Mouse (Mus musculus): ENCODE measurements around the gene Vash1. TPM values are rescaled to one million over a fixed set of nuclear protein-coding genes. Genes with fewer than 3 reads are reported as not detected.
A peak's percentile ranks its signal among the peaks of the same experiment; 100 is the strongest.

Gene Vash1
- polyA plus RNA-seq, 1 experiment: 15.8 TPM

DNA sequence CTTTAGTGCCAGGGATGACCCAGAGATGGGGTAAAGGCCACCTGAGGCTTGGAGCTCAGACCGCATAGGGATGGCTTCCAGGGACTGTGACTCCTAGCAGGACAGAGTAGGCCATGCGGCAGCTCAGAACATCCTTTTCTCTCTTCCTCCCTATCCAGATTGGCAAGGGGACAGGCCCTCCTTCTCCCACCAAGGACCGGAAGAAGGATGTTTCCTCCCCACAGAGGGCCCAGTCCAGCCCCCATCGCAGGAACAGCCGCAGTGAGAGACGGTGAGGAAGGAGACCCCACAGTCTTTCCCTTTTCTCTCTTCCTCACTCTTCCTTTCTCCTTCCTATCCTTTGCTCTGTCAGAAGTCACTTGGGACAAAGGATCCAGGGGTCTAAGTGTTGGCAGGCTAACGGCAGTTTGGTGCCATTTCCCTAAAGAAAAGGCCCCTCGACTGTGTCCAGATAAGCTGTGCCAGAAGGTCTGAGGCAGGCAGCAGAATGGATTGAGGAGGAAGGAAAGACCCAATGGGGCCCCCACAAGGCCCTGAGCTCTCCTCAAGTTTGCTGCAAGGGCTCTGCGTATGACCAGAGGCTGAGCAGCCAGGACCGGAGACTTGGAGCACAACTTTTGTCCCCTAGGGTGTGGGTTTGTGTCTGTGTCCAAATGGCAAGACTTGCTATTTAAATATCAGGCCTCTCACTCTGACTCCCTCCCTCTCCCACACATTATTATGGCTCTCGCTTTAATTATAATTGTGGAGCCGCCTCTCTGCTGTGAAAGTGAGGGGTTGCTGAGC, 12.4 kb downstream of the Vash1 start:
- TF ChIP-seq POLR2A (IDR thresholded peaks at IDR 0.05; ENCODE audit: extremely low read depth, insufficient read depth, low read length): no peak
- H3K27ac ChIP-seq (ENCODE audit: insufficient read depth, low read length): peak overlapping the region; percentile 40; the same call in 1 of the 2 replicates

DNA sequence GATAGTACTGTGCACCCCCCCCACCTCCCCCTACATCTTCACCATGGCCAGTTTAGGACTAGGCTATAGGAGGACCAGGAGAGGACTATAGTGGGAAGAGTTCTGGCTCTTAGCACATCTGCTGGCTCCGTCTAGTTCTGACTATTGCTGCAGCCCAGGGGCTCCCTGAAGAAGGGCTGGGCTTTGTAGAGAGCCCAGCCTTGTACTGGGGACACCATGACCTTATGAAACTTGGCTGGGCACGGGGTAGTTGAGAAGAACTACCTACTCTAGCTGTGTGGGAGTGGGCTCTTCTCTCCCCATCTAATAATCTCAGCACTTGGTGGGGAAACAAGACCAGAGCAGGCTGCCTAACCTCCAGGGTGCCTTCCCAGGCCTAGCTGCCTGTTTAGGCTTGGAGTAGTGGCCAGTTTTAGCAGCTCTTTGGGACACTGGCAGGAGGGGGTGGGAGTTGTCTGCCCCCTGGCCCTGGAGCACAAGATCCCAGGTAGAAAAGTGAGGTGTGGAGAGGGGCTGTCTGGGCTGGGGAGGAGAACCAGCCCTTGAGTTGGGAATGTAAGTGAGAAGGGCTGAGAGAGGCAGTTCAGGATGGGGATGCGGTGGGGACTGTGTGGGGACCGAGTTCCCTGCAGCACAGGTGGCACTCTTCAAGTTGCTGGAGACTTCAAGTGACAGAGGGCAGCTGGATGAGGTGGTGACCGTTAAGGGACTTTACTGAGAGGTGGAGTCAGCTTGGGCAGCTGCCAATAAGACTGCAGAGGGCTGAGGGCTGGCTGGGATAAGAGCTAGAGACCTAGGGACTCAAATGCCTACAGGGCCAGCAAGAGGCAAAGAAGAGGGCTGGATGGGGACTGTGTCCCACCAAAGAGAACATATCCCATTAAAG, 14.2 kb downstream of the Vash1 start:
- H3K4me1 ChIP-seq (ENCODE audit: control insufficient read depth, insufficient read depth, low read length): peaks cover 8% of the 10 kb centered on the region; the same call in 1 of the 2 replicates
- TF ChIP-seq CTCF (IDR thresholded peaks at IDR 0.05; ENCODE audit: extremely low read depth, insufficient read depth, low read length) (no peak), POLR2A (IDR thresholded peaks at IDR 0.05; ENCODE audit: extremely low read depth, insufficient read depth, low read length) (no peak)
- H3K4me3 ChIP-seq (ENCODE audit: insufficient read depth, low read length): no peak overlapping the region
- no peak overlapping the region for H3K27ac ChIP-seq (ENCODE audit: insufficient read depth, low read length)

More for the DNA sequence above, 12.4 kb downstream of the Vash1 start:
- Histone ChIP-seq H3K4me1 (ENCODE audit: control insufficient read depth, insufficient read depth, low read length) (peaks cover 11% of the 10 kb centered on the region; the same call in 1 of the 2 replicates), H3K4me3 (ENCODE audit: insufficient read depth, low read length) (no peak overlapping the region)

DNA sequence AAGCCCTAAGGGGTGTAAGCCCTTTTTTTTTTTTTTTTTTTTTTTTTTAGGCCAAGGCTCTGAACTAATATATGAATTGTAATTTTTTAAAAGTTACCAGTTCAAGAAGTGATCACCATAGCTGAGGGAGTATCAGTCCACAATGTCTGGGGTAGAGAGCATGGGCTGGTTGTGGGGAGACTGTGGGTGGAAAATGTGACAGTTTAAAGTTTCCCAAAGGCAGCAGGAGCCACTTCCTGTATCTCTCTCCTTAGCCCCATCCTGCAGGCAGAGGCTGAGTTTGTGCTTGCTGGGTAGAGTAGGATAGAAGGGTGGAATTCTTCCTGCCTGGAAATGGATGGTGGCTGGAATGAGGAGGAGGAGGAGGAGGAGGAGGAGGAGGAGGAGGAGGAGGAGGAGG, 14.9 kb downstream of the Vash1 start:
- no peak for TF ChIP-seq CTCF (IDR thresholded peaks at IDR 0.05; ENCODE audit: extremely low read depth, insufficient read depth, low read length)
- no peak for TF ChIP-seq POLR2A (IDR thresholded peaks at IDR 0.05; ENCODE audit: extremely low read depth, insufficient read depth, low read length)
- no peak overlapping the region for H3K27ac ChIP-seq (ENCODE audit: insufficient read depth, low read length)
- H3K4me1 ChIP-seq (ENCODE audit: control insufficient read depth, insufficient read depth, low read length): peaks cover 9% of the 10 kb centered on the region; the same call in 1 of the 2 replicates
- H3K4me3 ChIP-seq (ENCODE audit: insufficient read depth, low read length): no peak overlapping the region

DNA sequence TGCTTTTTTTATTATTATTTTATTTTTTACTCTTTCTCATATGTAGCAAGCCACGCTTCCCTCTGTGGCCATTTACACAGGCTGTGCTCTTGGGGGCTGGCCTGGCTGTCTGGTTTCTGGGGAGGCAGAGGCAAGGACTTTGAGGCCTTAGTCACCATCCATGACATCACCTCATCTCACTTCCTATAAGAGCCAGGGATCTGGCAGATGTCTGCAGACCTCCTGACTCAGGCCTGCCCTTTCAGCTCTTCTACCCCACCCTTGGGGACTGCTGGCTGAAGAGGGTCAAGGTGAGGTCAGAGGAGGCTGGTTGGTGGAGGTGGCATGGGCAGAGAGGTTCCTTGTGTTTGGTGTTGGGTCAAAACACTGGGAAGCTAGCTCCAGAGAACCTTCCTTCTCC, 15.9 kb downstream of the Vash1 start:
- H3K4me3 ChIP-seq (ENCODE audit: insufficient read depth, low read length): no peak overlapping the region
- 0 out of 2 replicates have a peak overlapping the region, but pooled peaks have one; percentile 14 for H3K27ac ChIP-seq (ENCODE audit: insufficient read depth, low read length)
- peaks cover 9% of the 10 kb centered on the region; the same call in 1 of the 2 replicates for H3K4me1 ChIP-seq (ENCODE audit: control insufficient read depth, insufficient read depth, low read length)
- TF ChIP-seq CTCF (IDR thresholded peaks at IDR 0.05; ENCODE audit: extremely low read depth, insufficient read depth, low read length): no peak
- TF ChIP-seq POLR2A (IDR thresholded peaks at IDR 0.05; ENCODE audit: extremely low read depth, insufficient read depth, low read length): no peak

DNA sequence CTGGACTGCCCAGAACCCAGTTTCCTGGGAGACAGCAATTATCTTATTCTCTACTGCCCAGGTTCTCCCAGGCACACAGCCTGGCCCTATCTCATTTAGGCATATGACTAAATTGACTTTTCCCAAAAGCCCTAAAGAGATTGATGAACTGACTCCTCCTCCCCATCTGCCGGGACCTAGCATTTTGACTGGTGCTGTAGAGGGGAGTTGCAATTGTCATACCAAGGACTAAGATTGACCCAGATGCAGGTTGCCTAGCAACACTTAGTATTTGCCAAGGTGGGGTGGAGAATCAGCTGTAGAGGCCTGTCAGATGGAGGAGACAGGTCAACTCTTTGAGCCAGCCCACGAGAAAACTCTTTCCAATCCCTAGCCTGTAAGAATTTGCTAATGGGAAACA, 19.5 kb downstream of the Vash1 start:
- no peak for TF ChIP-seq CTCF (IDR thresholded peaks at IDR 0.05; ENCODE audit: extremely low read depth, insufficient read depth, low read length)
- TF ChIP-seq POLR2A (IDR thresholded peaks at IDR 0.05; ENCODE audit: extremely low read depth, insufficient read depth, low read length): no peak
- Histone ChIP-seq H3K4me1 (ENCODE audit: control insufficient read depth, insufficient read depth, low read length) (peaks cover 8% of the 10 kb centered on the region; the same call in 1 of the 2 replicates), H3K4me3 (ENCODE audit: insufficient read depth, low read length) (no peak overlapping the region), H3K27ac (ENCODE audit: insufficient read depth, low read length) (peak overlapping the region; percentile 31; the same call in 1 of the 2 replicates)

DNA sequence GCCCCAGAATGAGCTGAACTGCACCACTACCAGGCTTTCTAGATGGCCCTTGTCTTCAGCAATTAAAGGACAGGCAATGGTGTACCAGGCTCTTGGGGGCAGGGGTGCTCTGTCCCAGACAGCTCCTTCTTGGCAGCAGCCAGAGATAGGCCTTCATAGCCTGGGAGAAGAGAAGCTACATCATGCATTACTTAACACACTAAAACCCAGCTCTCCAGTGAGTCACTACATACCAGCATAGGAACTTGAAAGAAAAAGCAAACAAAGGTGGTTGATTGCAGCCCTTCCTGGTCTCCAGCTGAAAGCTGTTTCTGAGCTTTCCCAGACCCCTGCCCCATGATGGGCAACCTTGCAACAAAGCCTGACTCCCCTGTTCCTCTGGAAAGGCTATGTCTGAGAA, 20.0 kb downstream of the Vash1 start:
- Histone ChIP-seq H3K27ac (ENCODE audit: insufficient read depth, low read length) (peak overlapping the region; percentile 31), H3K4me1 (ENCODE audit: control insufficient read depth, insufficient read depth, low read length) (peaks cover 8% of the 10 kb centered on the region; the same call in 1 of the 2 replicates), H3K4me3 (ENCODE audit: insufficient read depth, low read length) (no peak overlapping the region)
- TF ChIP-seq POLR2A (IDR thresholded peaks at IDR 0.05; ENCODE audit: extremely low read depth, insufficient read depth, low read length): no peak
- TF ChIP-seq CTCF (IDR thresholded peaks at IDR 0.05; ENCODE audit: extremely low read depth, insufficient read depth, low read length): no peak

DNA sequence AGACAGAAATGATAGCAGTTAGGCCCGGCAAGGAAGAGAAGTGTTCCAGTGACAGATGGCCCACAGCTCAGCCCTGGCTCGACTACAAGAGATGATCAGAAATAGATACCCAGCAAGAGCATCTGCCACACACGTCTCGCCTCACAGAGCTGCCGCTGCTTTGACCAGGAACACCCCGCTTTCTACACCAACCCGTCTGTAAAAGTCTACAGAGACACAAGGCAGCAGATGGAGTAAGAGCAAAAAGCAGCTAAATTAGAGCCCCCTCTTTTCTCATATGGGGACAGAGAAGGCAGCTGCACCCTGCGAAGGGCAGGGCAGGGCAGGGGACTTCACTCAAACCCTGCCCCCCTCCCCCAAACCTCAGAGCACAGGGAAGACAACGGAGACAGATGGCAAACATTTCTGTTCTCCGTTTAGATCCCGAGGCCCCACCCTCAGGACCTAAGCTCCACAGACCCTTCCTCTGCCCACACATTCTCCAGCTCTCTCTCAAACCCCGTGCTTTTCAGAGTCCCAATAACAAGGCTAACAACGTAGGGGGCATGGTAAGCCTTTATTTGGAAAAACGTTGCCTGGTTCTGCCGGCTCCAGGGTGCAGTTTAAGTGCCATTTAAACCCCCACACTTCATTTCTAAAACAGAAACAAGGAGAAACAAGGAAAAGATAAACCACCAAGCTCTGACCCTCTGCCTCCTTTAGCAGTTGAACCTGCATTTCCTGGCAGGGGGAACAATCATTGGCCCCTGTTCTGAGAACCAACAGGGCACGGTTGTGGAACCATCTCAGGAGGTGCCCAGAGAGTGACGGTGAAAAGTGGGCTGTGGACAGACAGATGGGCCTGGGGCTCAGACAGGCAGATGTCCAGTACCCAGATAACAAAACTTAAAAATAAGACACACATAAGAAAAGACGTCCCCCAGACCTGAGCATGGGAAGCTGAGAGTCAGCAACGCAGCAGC, 21.7 kb downstream of the Vash1 start:
- Histone ChIP-seq H3K4me3 (ENCODE audit: insufficient read depth, low read length) (no peak overlapping the region), H3K27ac (ENCODE audit: insufficient read depth, low read length) (peak overlapping the region; percentile 73), H3K4me1 (ENCODE audit: control insufficient read depth, insufficient read depth, low read length) (peaks cover 8% of the 10 kb centered on the region; the same call in 1 of the 2 replicates)
- TF ChIP-seq CTCF (IDR thresholded peaks at IDR 0.05; ENCODE audit: extremely low read depth, insufficient read depth, low read length): no peak
- TF ChIP-seq POLR2A (IDR thresholded peaks at IDR 0.05; ENCODE audit: extremely low read depth, insufficient read depth, low read length): peak; percentile 59

DNA sequence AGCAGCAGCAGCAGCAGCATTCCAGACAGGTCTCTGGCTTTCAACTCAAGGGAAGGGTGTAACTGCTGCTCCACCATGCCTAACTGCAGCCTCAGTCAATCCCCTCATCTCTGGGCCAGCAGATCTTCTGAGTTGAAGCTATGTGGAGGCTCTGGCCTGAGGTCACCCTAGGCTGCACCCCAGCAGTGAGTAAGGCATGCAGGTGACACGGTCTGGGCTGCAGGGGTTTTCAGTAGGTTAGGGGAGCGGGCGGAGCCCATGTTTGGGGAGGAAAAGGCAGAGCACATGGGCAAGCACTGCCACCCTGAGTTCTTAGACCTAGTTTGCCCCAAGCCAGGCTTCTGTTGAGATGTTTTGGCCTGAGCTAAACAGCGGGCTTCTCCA, 22.4 kb downstream of the Vash1 start:
- Histone ChIP-seq H3K4me1 (ENCODE audit: control insufficient read depth, insufficient read depth, low read length) (peaks cover 8% of the 10 kb centered on the region; the same call in 1 of the 2 replicates), H3K4me3 (ENCODE audit: insufficient read depth, low read length) (no peak overlapping the region), H3K27ac (ENCODE audit: insufficient read depth, low read length) (peak overlapping the region; percentile 73)
- TF ChIP-seq POLR2A (IDR thresholded peaks at IDR 0.05; ENCODE audit: extremely low read depth, insufficient read depth, low read length): no peak
- TF ChIP-seq CTCF (IDR thresholded peaks at IDR 0.05; ENCODE audit: extremely low read depth, insufficient read depth, low read length): no peak
